ENCODE assay signal across 8 mouse cellular contexts in genomic region chr15:96936705-96937346, GRCm38 (mm10).
DNase-seq lines count a peak whose midpoint lies in the region; ATAC-seq and TF ChIP-seq lines count a peak whose summit lies in the region.

No protein-coding gene starts in this region.

- TF ChIP-seq CTCF in G1E (IDR thresholded peaks at IDR 0.05; ENCODE audit: low read depth, low read length) = no peak

- peak overlapping the region; percentile 53 for H3K4me2 ChIP-seq in forebrain, embryonic 16.5 days (ENCODE audit: low read length)

- no peaks in the 10 kb centered on the region for H3K27me3 ChIP-seq in G1E (ENCODE audit: insufficient read depth, low read length)
- H3K27me3 ChIP-seq in forebrain, embryonic 16.5 days (replicated peaks; ENCODE audit: control insufficient read depth, insufficient read depth, low read length) = no peaks in the 10 kb centered on the region

- no peaks in the 10 kb centered on the region for H3K36me3 ChIP-seq in G1E (replicated peaks)
- H3K36me3 ChIP-seq in forebrain, embryonic 16.5 days (ENCODE audit: control insufficient read depth, insufficient read depth) = no peaks in the 10 kb centered on the region

- peak; percentile 65 for ATAC-seq in G1E (ENCODE audit: extremely low read depth, insufficient number of reproducible peaks, low FRiP score, poor library complexity, severe bottlenecking)
- ATAC-seq in forebrain, embryonic 16.5 days = peak; percentile 96
- ATAC-seq in neutrophil, adult 5-6 weeks (ENCODE audit: extremely low read depth, insufficient number of reproducible peaks, low FRiP score, poor library complexity, severe bottlenecking) = peak; percentile 99

- WGBS in forebrain, embryonic 16.5 days = 5% methylated on average over 18 of the region's 18 CpGs

- H3K4me1 ChIP-seq in G1E (ENCODE audit: insufficient read depth, low read depth, low read length) = no peaks in the 10 kb centered on the region
- peaks cover 4% of the 10 kb centered on the region for H3K4me1 ChIP-seq in forebrain, embryonic 16.5 days (replicated peaks; ENCODE audit: control insufficient read depth, insufficient read depth, low read length)

- no peak overlapping the region; the same call in 1 of the 2 replicates for H3K4me3 ChIP-seq in G1E (ENCODE audit: low read depth, low read length)
- peak overlapping the region; percentile 27; the same call in 1 of the 2 replicates for H3K4me3 ChIP-seq in forebrain, embryonic 16.5 days (replicated peaks; ENCODE audit: low read length)

- intact Hi-C loops in heart, postnatal 36 days (cut with DNase I) = loop anchor here (5.0 kb wide), 2 partner anchors 240 to 385 kb away; partner anchors contain the start of gene Slc38a2

- peaks cover 55% of the 10 kb centered on the region for H3K9me3 ChIP-seq in G1E (replicated peaks)
- no peaks in the 10 kb centered on the region for H3K9me3 ChIP-seq in forebrain, embryonic 16.5 days (ENCODE audit: control insufficient read depth, low read length)

- peak overlapping the region; percentile 57 for H3K9ac ChIP-seq in forebrain, embryonic 16.5 days (replicated peaks; ENCODE audit: low read depth, low read length)

- no peak overlapping the region for H3K27ac ChIP-seq in forebrain, embryonic 16.5 days (ENCODE audit: low read length)

- no peak for DNase-seq in G1E (ENCODE audit: low spot score)
- peak; percentile 72 for DNase-seq in cerebellum, adult 11-12 months
- peak; percentile 83 to 86 for DNase-seq in heart, postnatal 36 days
- DNase-seq in layer of hippocampus, adult 18-20 months (ENCODE audit: low spot score in 2 of 2) = peak; percentile 79 to 95
- DNase-seq in lung, adult 18-20 months = peak; percentile 81 to 90
- peak; percentile 82 for DNase-seq in testis, postnatal 14 days (ENCODE audit: low spot score)
